17 mouse cellular contexts compared by ENCODE assay signal in the genomic region with DNA sequence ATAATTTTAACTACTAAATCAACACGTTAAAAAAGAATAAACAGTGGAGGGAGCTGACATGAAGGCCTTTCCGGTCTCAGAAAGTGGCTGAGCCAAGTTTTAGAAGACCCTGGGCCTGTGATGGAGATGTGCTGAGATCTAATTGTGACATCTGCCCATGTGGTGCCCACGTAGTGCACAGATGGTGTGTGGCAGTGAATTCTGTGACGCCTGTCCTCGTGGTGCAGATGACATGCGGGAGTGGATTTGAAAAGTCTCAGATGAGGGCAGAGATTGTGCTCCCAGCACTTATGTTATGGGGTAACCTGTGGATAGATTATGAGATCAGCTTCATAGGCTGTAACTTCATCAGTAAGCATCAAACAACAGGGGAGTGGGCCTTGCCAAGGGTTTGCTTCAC.
"Had no signal": no experiment of that assay in that cellular context is flagged by ENCODE, and none has a peak within 500 bp of the region (broad histone marks: within the 10 kb centered on the region; RNA-seq: fewer than 3 reads in every experiment).

No protein-coding gene starts in this region.

- H3K9ac ChIP-seq: kidney, embryonic 15.5 days; liver, embryonic 15.5 days; lung, embryonic 14.5 days; midbrain, embryonic 12.5 days; stomach, embryonic 15.5 days had no signal

- H3K36me3 ChIP-seq: kidney, embryonic 15.5 days; limb, embryonic 10.5 days; liver, embryonic 15.5 days; midbrain, embryonic 12.5 days; stomach, embryonic 15.5 days had no signal

- H3K4me3 ChIP-seq: kidney, embryonic 15.5 days; left cerebral cortex, adult 2 months; limb, embryonic 10.5 days; liver, embryonic 15.5 days; megakaryocyte, embryonic 14.5 days; midbrain, embryonic 12.5 days; stomach, embryonic 15.5 days had no signal

- H3K4me1 ChIP-seq: liver, embryonic 15.5 days; stomach, embryonic 15.5 days had no signal

- ATAC-seq: intestine, embryonic 16.5 days had no signal

- H3K9me3 ChIP-seq: kidney, embryonic 15.5 days; limb, embryonic 10.5 days; liver, embryonic 15.5 days; megakaryocyte, embryonic 14.5 days; midbrain, embryonic 12.5 days; stomach, embryonic 15.5 days had no signal

- H3K4me2 ChIP-seq: kidney, embryonic 15.5 days; liver, embryonic 11.5 days; liver, embryonic 15.5 days; lung, embryonic 14.5 days; midbrain, embryonic 12.5 days; stomach, embryonic 15.5 days had no signal

- H3K27me3 ChIP-seq: kidney, embryonic 15.5 days; liver, embryonic 15.5 days; megakaryocyte, embryonic 14.5 days; midbrain, embryonic 12.5 days; stomach, embryonic 15.5 days had no signal

- DNase-seq: kidney, adult 2 months; kidney, postnatal 14 days; lung, embryonic 14.5 days; lung, postnatal 10 days; right cerebral cortex, postnatal 14 days; thymus, adult 2 months; thymus, postnatal 25 days had no signal

- H3K27ac ChIP-seq: kidney, embryonic 15.5 days; left cerebral cortex, adult 2 months; limb, embryonic 10.5 days; liver, embryonic 15.5 days; macrophage; midbrain, embryonic 12.5 days; stomach, embryonic 15.5 days had no signal
